Mouse (Mus musculus) brain, embryonic 14.5 days (tissue): ENCODE results near the gene Sppl2c. TPM values are rescaled to one million over a fixed set of nuclear protein-coding genes. Genes with fewer than 3 reads are reported as not detected.
A peak's percentile ranks its signal among the peaks of the same experiment; 100 is the strongest.

ENCODE experiments used
- DNase-seq: peaks from one replicate; pipeline ENCODE4 v3.0.0-alpha.2; 2011; ENCODE audit warnings: low read depth
- CTCF ChIP-seq: fragments of 200-500 bp; IDR thresholded peaks from 2 replicates; pipeline ENCODE4 v1.5.1; 2012; ENCODE audit warnings: inconsistent platforms, mild to moderate bottlenecking, moderate library complexity, borderline replicate concordance; ENCODE audit not compliant: insufficient read depth, insufficient read length; ENCODE audit errors: extremely low read depth
- POLR2A ChIP-seq: fragments of 200-500 bp; IDR thresholded peaks from 2 replicates; pipeline ENCODE4 v1.6.1; 2012; ENCODE audit warnings: mild to moderate bottlenecking, inconsistent platforms, borderline replicate concordance; ENCODE audit not compliant: poor library complexity, insufficient read depth, insufficient read length, severe bottlenecking; ENCODE audit errors: extremely low read depth
- polyA plus RNA-seq: library from polyadenylated mRNA; depleted of rRNA; stranded (reverse); fragments of >200 nt; gene quantifications from 2 replicates; pipeline ENCODE4 v1.2.3, GENCODE M21; 2012; rRNA removed

Sppl2c gene
- not detected in 2 replicates for polyA plus RNA-seq

DNA sequence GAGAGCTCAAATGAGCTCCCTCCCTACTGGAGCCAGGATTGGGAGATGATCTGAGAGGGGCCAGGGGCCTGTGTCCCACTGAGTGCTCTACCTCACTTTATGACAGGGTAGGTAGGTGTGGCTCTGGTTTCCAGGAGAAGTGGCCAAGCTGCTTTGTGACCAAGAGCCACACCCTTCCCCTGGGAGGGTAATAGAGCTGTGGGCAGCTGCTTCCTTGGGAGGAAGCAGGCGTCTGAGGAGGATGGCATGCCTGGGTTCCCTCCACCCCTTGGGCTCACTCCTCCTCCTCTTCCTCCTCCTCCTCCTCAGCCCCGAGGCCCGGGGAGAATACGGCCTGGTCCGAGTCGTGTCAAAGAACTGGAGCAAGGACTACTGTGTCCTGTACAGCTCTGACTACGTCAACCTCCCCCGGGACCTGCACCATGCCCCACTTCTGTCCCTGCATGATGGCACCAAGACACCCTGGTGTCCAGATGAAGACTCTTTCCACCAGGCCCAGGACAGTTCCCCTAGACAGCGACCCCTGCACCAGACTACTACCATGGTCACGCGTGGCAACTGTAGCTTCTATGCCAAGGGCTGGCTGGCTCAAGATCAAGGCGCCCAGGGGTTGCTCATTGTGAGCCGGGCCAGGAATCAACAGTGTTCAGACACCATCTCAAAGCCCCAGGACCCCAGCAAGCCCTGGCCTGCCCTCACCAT is at the start of gene Sppl2c:
Gene Sppl2c (plus strand): TSS at position 193 of the 702 bp plus-strand sequence.
- no peak for DNase-seq
- TF ChIP-seq CTCF (no peak), POLR2A (no peak)

GRCm38 (mm10) chr11:104138976-104139375 is 47.2 kb upstream of the Sppl2c start:
- no peak for TF ChIP-seq CTCF
- no peak for DNase-seq

GRCm38 (mm10) chr11:104144930-104145329 is 41.2 kb upstream of the Sppl2c start:
- DNase-seq: no peak
- TF ChIP-seq POLR2A (no peak), CTCF (no peak)

- no peak for DNase-seq
- TF ChIP-seq POLR2A (no peak), CTCF (no peak)
These were observed 37.3 kb upstream of the Sppl2c start for GRCm38 (mm10) chr11:104148787-104149186.

- DNase-seq: peak; percentile 44
- TF ChIP-seq CTCF (no peak), POLR2A (no peak)
These were observed 35.2 kb upstream of the Sppl2c start for GRCm38 (mm10) chr11:104150911-104151310.

DNA sequence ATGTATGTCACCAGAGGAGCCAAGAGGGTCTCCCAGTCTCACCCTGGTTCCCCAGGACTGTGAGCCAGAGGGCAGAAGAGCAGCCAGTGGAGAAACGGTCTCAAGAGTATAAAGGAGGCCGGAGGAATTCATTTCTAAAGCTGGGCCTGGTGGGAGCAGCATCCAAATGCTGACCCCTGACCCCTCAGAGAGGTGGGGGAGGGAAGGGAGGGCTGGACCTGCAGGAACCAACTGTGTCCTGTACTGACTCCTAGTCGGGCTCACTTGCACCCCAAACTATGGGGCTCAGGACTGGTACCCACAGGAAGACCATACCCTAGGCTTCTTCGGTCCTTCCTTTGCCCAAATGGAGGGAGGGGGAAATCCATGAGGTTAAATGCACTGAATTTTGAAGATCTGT is 31.8 kb upstream of the Sppl2c start:
- DNase-seq: no peak
- TF ChIP-seq CTCF: no peak
- no peak for TF ChIP-seq POLR2A

GRCm38 (mm10) chr11:104154820-104155635 is 31.1 kb upstream of the Sppl2c start:
- peak; percentile 60 for DNase-seq
- TF ChIP-seq CTCF (no peak), POLR2A (no peak)

GRCm38 (mm10) chr11:104155899-104156298 is 30.2 kb upstream of the Sppl2c start:
- TF ChIP-seq CTCF (no peak), POLR2A (no peak)
- DNase-seq: no peak

DNA sequence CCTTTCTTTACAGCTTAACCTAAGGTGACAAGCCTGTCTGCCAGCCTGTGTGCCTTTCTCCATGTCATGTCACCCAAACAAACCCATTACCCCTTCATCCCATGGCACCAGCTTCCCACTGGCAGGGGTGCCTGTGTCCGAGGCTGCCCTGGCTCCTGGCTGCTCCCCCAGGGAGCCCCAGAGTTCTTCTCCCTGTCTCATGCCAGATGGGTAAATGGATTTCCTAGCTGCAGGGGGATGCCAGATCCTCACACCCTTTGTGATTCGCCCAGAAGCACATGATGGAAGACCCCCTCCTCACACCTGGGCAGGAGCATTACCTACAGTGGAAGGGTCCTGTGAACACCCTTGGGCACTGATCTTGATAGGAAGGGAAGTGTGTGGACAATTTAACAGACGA is 29.7 kb upstream of the Sppl2c start:
- no peak for DNase-seq
- TF ChIP-seq POLR2A: no peak
- TF ChIP-seq CTCF: no peak

- TF ChIP-seq CTCF (peak; percentile 49; the same call in 1 of the 2 replicates), POLR2A (peak; percentile 48; the same call in 1 of the 2 replicates)
These were observed 28.4 kb upstream of the Sppl2c start for GRCm38 (mm10) chr11:104157603-104158259.

DNA sequence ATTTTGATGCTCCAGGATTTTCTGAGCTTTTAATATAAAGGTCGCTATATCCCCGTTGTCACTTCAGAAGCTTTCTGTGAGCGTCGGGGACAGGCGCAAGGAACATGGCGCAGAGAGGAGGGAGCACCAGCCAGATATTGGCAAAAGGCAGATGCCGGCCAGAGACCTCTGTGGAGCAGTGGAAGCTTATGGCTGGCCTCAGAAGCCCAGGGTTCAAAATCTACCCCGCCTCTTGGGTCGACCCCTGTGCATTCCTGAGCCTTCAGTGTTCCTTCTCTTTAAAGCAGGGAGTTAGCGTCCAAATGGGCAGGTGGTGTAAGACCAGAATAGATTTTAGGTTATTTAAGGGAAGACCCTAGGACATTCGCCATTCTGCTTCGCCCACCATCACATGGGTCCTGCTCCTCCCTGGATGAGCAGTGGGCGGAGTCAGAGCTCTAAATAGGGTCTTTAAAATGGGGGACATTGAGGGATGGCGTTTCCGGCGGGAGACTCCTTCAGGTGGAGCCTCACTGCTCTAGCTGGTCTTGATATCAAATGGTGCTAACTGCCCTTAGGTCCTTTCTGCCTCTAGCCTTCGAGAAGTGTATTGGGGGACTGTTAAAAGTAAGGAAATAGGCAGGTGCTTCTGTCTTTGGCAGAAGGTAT is 27.7 kb upstream of the Sppl2c start:
- no peak for TF ChIP-seq CTCF
- no peak for TF ChIP-seq POLR2A
- DNase-seq: peak; percentile 67

More at GRCm38 (mm10) chr11:104157603-104158259, 28.4 kb upstream of the Sppl2c start:
- DNase-seq: peak; percentile 97

DNA sequence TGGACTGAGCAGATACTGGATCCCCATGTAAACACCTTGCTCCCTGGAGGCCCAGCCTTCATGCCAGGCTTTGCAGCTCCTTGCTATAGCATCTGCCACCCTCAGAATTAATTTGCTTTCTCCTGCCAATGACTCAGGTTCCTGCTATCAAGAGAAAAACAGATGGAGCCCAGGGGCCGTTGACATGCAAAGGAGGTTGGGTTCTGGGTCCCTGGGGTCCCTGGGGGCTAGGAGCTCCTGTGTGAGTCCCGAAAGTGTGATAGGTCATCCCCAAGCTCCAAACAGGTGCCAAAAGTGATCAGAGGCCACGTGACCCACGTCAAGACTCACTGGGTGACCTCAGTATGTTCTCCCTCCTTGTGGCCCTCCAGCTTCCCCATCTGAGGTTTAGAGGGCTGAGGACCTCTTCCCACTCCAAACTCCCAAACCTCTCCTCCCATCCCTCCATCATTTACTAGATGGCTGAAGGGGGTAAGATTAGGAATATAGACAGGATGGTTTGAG is 26.3 kb upstream of the Sppl2c start:
- TF ChIP-seq POLR2A (no peak), CTCF (no peak)
- no peak for DNase-seq
